Mouse (Mus musculus): Measurements from ENCODE around the gene Cadps2. TPM values are rescaled to one million over a fixed set of nuclear protein-coding genes. Genes with fewer than 3 reads are reported as not detected.

Cadps2 gene
- polyA plus RNA-seq, 2 experiments = 2.6 TPM

- no peak for DNase-seq (ENCODE audit: low spot score)
- TF ChIP-seq POLR2A (IDR thresholded peaks at IDR 0.05; ENCODE audit: borderline replicate concordance, extremely low read depth, insufficient read depth, insufficient read length) = no peak
- H3K4me1 ChIP-seq (ENCODE audit: control insufficient read depth, insufficient read depth, low read length) = no peaks in the 10 kb centered on the region
- no peak for ATAC-seq (ENCODE audit: low FRiP score, low read depth)
- H3K9ac ChIP-seq (ENCODE audit: low read depth, low read length, severe bottlenecking) = no peak overlapping the region
- no peaks in the 10 kb centered on the region for H3K36me3 ChIP-seq (ENCODE audit: control insufficient read depth, insufficient read depth, low read length)
- 94% methylated on average over 5 of the region's 5 CpGs for WGBS
- H3K27me3 ChIP-seq (ENCODE audit: control insufficient read depth, insufficient read depth, low read length) = no peaks in the 10 kb centered on the region
- no peak overlapping the region for H3K27ac ChIP-seq (replicated peaks; ENCODE audit: low read depth, low read length)
- no peak overlapping the region for H3K4me2 ChIP-seq (replicated peaks; ENCODE audit: low read depth, low read length, severe bottlenecking)
- H3K9me3 ChIP-seq (ENCODE audit: control insufficient read depth, low read length) = no peaks in the 10 kb centered on the region
- H3K4me3 ChIP-seq (replicated peaks; ENCODE audit: low read length) = no peak overlapping the region
Measured at GRCm38 (mm10) chr6:23522556-23522955, 316.7 kb downstream of the Cadps2 start.

- no peak overlapping the region for H3K4me3 ChIP-seq (replicated peaks; ENCODE audit: low read length)
- DNase-seq (ENCODE audit: low spot score) = no peak
- no peaks in the 10 kb centered on the region for H3K36me3 ChIP-seq (ENCODE audit: control insufficient read depth, insufficient read depth, low read length)
- no peak overlapping the region for H3K27ac ChIP-seq (replicated peaks; ENCODE audit: low read depth, low read length)
- no peaks in the 10 kb centered on the region for H3K4me1 ChIP-seq (ENCODE audit: control insufficient read depth, insufficient read depth, low read length)
- H3K4me2 ChIP-seq (replicated peaks; ENCODE audit: low read depth, low read length, severe bottlenecking) = no peak overlapping the region
- no peak overlapping the region for H3K9ac ChIP-seq (ENCODE audit: low read depth, low read length, severe bottlenecking)
- no peak for TF ChIP-seq POLR2A (IDR thresholded peaks at IDR 0.05; ENCODE audit: borderline replicate concordance, extremely low read depth, insufficient read depth, insufficient read length)
- 53% methylated on average over 5 of the region's 5 CpGs for WGBS
- H3K27me3 ChIP-seq (ENCODE audit: control insufficient read depth, insufficient read depth, low read length) = no peaks in the 10 kb centered on the region
- no peak for ATAC-seq (ENCODE audit: low FRiP score, low read depth)
- no peaks in the 10 kb centered on the region for H3K9me3 ChIP-seq (ENCODE audit: control insufficient read depth, low read length)
Measured at GRCm38 (mm10) chr6:23498611-23499010, 340.6 kb downstream of the Cadps2 start.

DNA sequence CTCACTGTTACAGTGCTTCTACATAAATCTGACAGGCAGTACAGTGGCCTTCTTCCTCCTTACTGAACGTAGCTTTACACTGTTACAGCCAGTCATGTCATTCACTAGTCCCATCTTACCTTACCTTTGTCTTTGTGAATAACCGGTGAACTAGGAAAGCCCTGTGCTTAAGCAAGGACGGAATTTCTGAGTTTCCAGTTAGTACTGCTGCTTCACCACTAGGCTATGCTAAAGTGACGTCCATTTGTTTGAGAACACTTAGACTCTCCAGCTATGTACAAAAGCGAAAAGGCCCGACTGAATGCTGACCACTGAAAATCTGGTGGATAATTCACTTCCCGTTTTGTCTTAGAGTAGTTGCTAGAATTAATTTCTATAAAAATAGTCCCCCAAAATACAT, 347.4 kb downstream of the Cadps2 start:
- Histone ChIP-seq H3K4me3 (replicated peaks; ENCODE audit: low read length) (no peak overlapping the region), H3K4me2 (replicated peaks; ENCODE audit: low read depth, low read length, severe bottlenecking) (no peak overlapping the region), H3K36me3 (ENCODE audit: control insufficient read depth, insufficient read depth, low read length) (no peaks in the 10 kb centered on the region), H3K9ac (ENCODE audit: low read depth, low read length, severe bottlenecking) (no peak overlapping the region), H3K27ac (replicated peaks; ENCODE audit: low read depth, low read length) (no peak overlapping the region), H3K4me1 (ENCODE audit: control insufficient read depth, insufficient read depth, low read length) (no peaks in the 10 kb centered on the region), H3K27me3 (ENCODE audit: control insufficient read depth, insufficient read depth, low read length) (no peaks in the 10 kb centered on the region), H3K9me3 (ENCODE audit: control insufficient read depth, low read length) (no peaks in the 10 kb centered on the region)
- ATAC-seq (ENCODE audit: low FRiP score, low read depth) (peak; percentile 67; the same call in 1 of the 2 replicates), DNase-seq (ENCODE audit: low spot score) (peak; percentile 63)
- TF ChIP-seq POLR2A (IDR thresholded peaks at IDR 0.05; ENCODE audit: borderline replicate concordance, extremely low read depth, insufficient read depth, insufficient read length) = no peak
- WGBS = 43% methylated on average over 7 of the region's 7 CpGs

DNA sequence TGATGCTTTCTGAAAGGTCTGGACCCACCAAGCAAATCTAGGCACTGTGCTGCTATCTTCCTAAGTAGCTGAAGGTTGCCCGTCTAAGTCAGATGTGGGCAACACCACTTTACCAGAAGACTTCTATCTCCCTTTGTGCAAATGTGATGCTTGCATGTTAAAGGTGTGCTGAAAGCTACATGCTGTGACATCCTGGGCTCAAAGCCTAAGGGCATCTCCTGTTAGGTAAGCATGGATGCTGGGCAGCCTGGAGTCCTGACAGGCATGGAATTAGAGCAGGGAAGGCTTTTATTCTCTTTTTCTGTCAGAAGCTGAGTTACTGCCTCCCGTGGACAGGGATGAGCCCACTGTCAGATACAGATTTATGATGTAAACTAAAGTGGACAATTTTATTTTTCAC, 348.8 kb downstream of the Cadps2 start:
- no peak overlapping the region for H3K4me3 ChIP-seq (replicated peaks; ENCODE audit: low read length)
- ATAC-seq (ENCODE audit: low FRiP score, low read depth) (no peak), DNase-seq (ENCODE audit: low spot score) (no peak)
- H3K27me3 ChIP-seq (ENCODE audit: control insufficient read depth, insufficient read depth, low read length) = no peaks in the 10 kb centered on the region
- TF ChIP-seq POLR2A (IDR thresholded peaks at IDR 0.05; ENCODE audit: borderline replicate concordance, extremely low read depth, insufficient read depth, insufficient read length) = no peak
- no peak overlapping the region for H3K4me2 ChIP-seq (replicated peaks; ENCODE audit: low read depth, low read length, severe bottlenecking)
- no peaks in the 10 kb centered on the region for H3K36me3 ChIP-seq (ENCODE audit: control insufficient read depth, insufficient read depth, low read length)
- H3K9me3 ChIP-seq (ENCODE audit: control insufficient read depth, low read length) = no peaks in the 10 kb centered on the region
- no peak overlapping the region for H3K27ac ChIP-seq (replicated peaks; ENCODE audit: low read depth, low read length)
- no peak overlapping the region for H3K9ac ChIP-seq (ENCODE audit: low read depth, low read length, severe bottlenecking)
- WGBS = 76% methylated on average over 2 of the region's 2 CpGs
- no peaks in the 10 kb centered on the region for H3K4me1 ChIP-seq (ENCODE audit: control insufficient read depth, insufficient read depth, low read length)

DNA sequence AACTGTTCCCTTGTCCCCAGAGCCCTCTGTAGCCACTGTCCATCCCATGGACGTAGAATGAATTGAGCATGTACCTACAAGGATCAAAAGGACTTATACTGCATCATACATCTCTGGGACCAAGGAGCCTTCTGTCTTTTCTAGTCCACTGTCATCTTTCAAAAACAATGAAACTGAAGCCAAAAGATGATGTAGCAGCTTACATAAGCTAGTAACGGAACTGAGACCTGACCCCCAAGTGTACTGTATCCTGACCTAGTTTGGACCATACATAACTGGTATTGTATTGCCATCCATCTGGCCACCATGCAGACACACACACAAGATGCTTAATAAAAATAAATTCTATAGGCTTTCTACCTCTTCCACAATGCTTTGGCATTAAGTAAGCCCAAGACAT, 350.2 kb downstream of the Cadps2 start:
- no peak overlapping the region for H3K4me2 ChIP-seq (replicated peaks; ENCODE audit: low read depth, low read length, severe bottlenecking)
- H3K27me3 ChIP-seq (ENCODE audit: control insufficient read depth, insufficient read depth, low read length) = no peaks in the 10 kb centered on the region
- no peaks in the 10 kb centered on the region for H3K36me3 ChIP-seq (ENCODE audit: control insufficient read depth, insufficient read depth, low read length)
- TF ChIP-seq POLR2A (IDR thresholded peaks at IDR 0.05; ENCODE audit: borderline replicate concordance, extremely low read depth, insufficient read depth, insufficient read length) = no peak
- ATAC-seq (ENCODE audit: low FRiP score, low read depth) (no peak), DNase-seq (ENCODE audit: low spot score) (no peak)
- WGBS = 67% methylated on average over 2 of the region's 2 CpGs
- no peak overlapping the region for H3K27ac ChIP-seq (replicated peaks; ENCODE audit: low read depth, low read length)
- no peak overlapping the region for H3K9ac ChIP-seq (ENCODE audit: low read depth, low read length, severe bottlenecking)
- no peaks in the 10 kb centered on the region for H3K4me1 ChIP-seq (ENCODE audit: control insufficient read depth, insufficient read depth, low read length)
- no peaks in the 10 kb centered on the region for H3K9me3 ChIP-seq (ENCODE audit: control insufficient read depth, low read length)
- H3K4me3 ChIP-seq (replicated peaks; ENCODE audit: low read length) = no peak overlapping the region

DNA sequence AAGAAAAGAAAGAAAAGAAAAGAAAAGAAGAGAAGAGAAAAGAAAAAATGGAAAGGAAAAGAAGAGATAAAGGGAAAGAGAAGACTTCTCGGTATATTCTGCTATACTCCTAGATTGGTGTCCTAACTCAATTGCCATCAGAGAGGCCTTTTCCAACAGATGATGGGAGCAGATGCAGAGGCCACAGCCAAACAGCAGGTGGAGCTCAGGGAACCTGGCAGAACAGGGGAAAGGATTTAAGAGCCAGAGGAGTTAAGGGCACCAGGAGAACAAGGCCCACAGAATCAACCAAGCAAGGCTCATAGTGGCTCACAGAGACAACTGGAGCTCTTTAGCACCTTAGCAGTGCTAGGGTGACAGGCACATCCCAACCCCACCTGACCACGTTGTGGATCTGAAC, 366.5 kb downstream of the Cadps2 start:
- H3K27me3 ChIP-seq (ENCODE audit: control insufficient read depth, insufficient read depth, low read length) = no peaks in the 10 kb centered on the region
- ATAC-seq (ENCODE audit: low FRiP score, low read depth) = no peak
- H3K9me3 ChIP-seq (ENCODE audit: control insufficient read depth, low read length) = no peaks in the 10 kb centered on the region
- no peak overlapping the region for H3K4me2 ChIP-seq (replicated peaks; ENCODE audit: low read depth, low read length, severe bottlenecking)
- no peaks in the 10 kb centered on the region for H3K4me1 ChIP-seq (ENCODE audit: control insufficient read depth, insufficient read depth, low read length)
- no peak for DNase-seq (ENCODE audit: low spot score)
- H3K9ac ChIP-seq (ENCODE audit: low read depth, low read length, severe bottlenecking) = no peak overlapping the region
- no peak overlapping the region for H3K4me3 ChIP-seq (replicated peaks; ENCODE audit: low read length)
- no peak overlapping the region for H3K27ac ChIP-seq (replicated peaks; ENCODE audit: low read depth, low read length)
- TF ChIP-seq POLR2A (IDR thresholded peaks at IDR 0.05; ENCODE audit: borderline replicate concordance, extremely low read depth, insufficient read depth, insufficient read length) = no peak
- no peaks in the 10 kb centered on the region for H3K36me3 ChIP-seq (ENCODE audit: control insufficient read depth, insufficient read depth, low read length)
- 51% methylated on average over 2 of the region's 2 CpGs for WGBS

Data from limb, embryonic 14.5 days (tissue).